Mouse (Mus musculus) embryo, embryonic 10.5 days (tissue): Measurements from ENCODE around the gene Sesn3.
"Not testable (repeated sequence)": the region's sequence is repeated elsewhere in the genome, so short reads cannot be mapped to it uniquely, and the experiment has no call there.

Experiments used
- DNase-seq: peaks from one replicate; pipeline ENCODE4 v3.0.0-alpha.2; 2015; ENCODE audit warnings: low spot score

The Sesn3 gene

DNA sequence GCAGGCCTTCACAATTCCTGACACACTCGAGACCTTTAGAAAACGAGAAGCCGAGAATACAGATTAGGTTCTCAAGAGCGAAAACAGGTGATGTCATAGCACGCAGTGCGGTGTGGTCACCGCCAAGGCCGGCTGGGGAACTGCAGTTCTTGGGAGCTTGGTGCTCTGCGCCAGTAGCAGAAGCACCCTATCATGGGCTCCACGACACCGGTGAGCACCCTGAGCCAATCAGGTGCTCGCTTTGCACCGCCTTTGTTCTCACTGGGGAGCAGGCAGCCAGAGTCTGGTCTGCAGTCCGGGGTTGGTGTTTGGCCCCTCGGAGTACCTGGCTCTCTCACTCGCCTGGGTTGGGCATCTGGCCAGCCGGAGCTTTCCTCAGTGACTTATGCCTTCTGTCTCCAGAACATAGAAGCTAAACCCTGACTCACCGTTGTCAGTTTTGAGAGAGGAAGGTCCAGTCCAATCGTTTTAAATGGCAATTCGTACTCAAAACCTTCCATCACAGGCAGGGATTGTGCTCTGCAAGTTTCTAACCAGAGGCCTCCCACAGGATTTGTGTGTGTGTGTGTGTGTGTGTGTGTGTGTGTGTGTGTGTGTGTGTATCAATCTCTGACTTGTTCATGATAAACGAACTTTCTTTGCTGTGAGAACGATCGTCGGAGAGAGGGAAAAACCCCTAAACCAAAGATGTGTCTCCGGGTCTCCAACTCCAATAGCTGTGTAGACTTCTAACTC, at the start of gene Sesn3:
Gene Sesn3, plus strand, starts transcription at position 82 of the 735 bp plus-strand sequence.
- DNase-seq = peak; percentile 83

DNA sequence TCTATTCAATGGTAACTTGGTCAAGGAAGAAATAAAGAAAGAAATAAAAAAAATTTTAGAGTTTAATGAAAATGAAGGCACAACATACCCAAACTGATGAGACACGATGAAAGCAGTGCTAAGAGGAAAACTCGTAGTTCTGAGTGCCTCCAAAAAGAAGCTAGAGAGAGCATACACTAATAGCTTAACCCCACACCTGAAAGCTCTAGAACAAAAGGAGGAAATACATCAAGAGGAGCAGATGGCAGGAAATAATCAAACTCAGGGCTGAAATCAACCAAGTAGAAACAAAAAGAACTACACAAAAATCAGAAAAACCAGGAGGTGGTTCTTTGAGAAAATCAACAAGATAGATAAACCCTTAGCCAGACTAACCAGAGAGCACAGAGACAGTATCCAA, 47.8 kb upstream of the Sesn3 start:
- DNase-seq = not testable (repeated sequence)

DNA sequence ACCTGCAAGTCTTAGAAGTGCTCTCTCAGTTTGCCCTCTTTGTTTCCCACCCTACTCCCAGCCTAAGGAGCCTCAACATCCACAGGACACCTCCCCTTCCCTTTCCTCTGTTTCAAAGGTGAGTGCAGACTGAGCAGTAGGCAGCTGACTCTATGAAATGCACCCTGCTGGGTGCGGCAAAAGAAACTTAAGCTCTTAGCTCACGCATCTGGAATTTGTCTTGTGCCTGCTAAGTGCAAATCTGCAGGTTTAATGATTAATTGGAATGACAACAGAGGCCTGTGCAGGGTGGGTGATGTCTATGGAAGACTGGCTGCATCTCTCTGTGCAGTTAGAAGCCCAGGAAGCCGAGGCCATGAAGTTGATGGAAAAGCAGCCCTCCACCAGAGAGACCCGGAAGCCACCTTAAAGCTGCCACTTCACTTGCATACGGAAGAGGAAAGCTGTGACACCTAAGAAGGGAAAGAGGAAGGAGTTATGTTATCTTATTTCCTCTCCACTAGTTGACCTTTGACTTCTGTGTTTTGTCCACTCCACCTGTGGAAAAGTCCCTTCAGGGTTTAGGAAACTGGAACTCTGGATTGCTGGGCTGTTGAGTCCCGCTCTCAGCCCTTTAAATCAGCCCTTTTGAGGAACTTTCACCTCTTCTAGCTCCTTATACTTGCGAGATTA, 41.0 kb upstream of the Sesn3 start:
- DNase-seq = peak; percentile 45

DNA sequence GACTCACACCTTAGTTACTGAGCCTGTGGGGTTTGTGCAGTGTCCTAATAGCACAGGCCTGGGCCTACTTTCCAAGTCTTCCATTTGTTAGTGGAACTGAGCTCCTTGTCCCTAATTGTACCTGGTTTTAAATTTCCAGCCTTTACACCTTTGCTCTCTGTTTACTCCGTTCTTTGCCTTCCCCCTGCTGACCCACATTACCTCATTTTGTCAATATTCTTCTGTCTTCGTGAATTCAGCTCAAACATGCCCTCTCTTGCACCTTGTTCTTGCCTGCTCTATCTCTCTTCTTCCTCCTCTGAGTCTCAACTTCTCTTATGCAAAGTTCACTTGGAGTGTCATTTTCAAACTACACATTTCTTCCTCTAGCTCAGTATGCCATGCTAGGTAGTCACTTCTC, 39.6 kb upstream of the Sesn3 start:
- no peak for DNase-seq

- DNase-seq = not testable (repeated sequence)
These were observed 33.9 kb upstream of the Sesn3 start for GRCm38 (mm10) chr9:14241003-14241402.

GRCm38 (mm10) chr9:14242308-14242707, 32.6 kb upstream of the Sesn3 start:
- no peak for DNase-seq

DNA sequence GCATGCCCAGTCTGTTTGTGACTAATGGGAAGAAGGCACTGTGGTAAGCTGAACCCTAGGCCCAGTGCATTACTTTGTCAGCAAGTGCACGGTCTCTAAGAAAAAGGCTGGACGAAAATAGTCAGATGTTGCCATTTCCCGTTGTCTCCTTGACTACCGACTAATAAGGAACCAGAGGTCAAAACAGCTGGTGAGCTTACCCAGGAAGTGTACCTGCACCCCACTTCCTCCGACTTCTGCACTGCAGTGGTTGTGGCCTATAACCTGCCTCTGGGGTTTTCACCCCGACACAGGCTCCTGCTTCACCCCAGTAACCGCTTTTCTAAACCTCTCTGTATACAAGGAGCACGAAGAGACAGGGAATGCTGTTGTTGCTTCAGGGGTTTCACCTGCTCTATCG, 30.3 kb upstream of the Sesn3 start:
- DNase-seq = peak; percentile 21

GRCm38 (mm10) chr9:14245013-14245586, 29.8 kb upstream of the Sesn3 start:
- no peak for DNase-seq

DNA sequence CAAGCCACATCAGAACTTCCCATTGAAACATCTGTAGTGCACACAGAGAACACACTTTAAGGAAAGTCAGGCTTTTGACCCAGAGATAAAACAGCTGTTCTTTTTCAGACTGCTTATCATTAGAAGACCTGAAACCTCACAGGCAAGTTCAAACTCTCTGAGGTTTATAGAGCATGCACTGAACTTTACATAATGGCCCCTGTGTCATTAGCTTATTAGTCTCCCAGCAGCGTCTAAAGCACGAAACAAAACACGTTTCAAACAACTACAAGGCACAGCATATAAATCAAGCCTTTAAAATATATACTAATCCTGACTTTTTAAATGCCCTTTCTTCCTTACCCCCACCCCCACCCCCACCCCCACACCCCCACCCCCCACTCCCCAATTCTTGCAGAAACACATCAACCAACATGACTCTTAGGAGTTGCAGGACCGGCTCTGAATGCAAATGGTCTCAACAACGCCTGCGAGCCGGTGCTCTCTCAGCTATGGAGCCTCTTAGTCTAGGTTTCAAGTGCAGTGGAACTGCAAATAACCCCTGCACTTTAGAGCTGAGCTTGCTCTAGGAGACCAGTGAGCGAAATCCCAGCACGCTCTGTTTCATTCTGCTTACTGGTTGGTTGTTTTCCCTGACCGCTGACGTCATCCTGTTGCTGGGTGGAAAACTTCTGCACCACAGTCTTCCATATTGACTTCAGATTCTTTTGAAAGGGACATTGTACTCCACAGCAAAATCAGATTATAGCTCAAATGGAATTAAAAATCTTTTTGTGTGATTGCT, 28.7 kb upstream of the Sesn3 start:
- DNase-seq = peak; percentile 80

- peak; percentile 13 for DNase-seq
These were observed 27.2 kb upstream of the Sesn3 start for GRCm38 (mm10) chr9:14247480-14248208.

GRCm38 (mm10) chr9:14248209-14248596, 26.7 kb upstream of the Sesn3 start:
- DNase-seq = no peak

GRCm38 (mm10) chr9:14261150-14261549, 13.7 kb upstream of the Sesn3 start:
- DNase-seq = no peak

- no peak for DNase-seq
These were observed 12.3 kb upstream of the Sesn3 start for GRCm38 (mm10) chr9:14262568-14262972.

- no peak for DNase-seq
These were observed 8.4 kb upstream of the Sesn3 start for GRCm38 (mm10) chr9:14266470-14266869.

- no peak for DNase-seq
These were observed 6.3 kb upstream of the Sesn3 start for GRCm38 (mm10) chr9:14268578-14268977.

GRCm38 (mm10) chr9:14272921-14273320, 1.9 kb upstream of the Sesn3 start:
- DNase-seq = no peak

DNA sequence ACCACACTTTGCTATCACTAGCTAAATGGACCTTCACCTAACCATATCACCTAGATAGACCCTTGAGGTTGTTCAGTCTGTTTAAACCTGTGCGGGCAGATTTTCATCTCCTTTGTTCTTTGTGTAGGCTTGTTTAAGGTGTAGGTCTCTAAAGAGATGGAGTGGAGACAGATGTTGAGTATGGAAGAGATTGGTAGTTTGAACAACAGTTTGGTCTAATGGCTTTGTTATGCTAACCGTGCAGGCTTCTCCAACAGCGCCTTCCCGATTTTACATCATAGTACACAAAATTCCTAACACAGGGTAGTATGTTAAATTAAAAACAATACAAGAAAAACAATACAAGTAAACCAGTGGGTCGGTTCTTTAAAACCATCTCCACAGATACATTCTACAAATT, 281 bp upstream of the Sesn3 start:
- peak; percentile 5 for DNase-seq

DNA sequence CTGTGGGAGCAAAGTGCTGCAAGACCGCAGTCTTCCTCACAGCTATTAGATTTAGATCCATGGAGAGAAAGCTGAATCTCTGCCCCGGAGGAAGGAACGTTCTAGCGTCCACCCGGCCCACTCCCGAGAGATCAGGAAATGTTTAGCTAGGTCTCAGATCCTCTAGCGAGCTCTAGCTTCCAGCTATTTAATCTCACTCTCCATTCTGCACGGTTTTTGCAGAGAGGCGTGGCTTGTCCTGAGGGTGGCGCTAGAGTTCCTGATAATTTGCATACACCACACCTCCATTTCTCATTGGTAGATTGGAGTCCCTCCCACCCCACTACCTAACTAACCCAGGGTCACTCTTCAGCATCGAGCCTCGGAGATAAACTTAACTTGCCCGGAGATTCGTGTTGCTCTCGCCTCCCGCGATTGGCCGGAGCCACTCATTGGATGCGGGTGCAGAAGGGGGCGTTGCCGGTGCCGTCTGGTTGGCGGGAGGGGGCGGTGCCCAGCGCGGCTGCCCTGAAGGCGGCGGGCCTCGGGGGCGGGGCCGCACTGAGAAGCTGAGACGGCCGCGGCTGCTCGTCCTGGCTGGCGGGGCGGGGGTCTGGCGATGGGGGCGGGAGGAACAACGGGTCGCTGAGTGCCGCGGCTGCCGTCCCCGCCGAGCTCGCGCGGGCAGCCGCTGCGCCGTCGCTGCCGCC, 1.1 kb downstream of the Sesn3 start:
- DNase-seq = peak; percentile 99

DNA sequence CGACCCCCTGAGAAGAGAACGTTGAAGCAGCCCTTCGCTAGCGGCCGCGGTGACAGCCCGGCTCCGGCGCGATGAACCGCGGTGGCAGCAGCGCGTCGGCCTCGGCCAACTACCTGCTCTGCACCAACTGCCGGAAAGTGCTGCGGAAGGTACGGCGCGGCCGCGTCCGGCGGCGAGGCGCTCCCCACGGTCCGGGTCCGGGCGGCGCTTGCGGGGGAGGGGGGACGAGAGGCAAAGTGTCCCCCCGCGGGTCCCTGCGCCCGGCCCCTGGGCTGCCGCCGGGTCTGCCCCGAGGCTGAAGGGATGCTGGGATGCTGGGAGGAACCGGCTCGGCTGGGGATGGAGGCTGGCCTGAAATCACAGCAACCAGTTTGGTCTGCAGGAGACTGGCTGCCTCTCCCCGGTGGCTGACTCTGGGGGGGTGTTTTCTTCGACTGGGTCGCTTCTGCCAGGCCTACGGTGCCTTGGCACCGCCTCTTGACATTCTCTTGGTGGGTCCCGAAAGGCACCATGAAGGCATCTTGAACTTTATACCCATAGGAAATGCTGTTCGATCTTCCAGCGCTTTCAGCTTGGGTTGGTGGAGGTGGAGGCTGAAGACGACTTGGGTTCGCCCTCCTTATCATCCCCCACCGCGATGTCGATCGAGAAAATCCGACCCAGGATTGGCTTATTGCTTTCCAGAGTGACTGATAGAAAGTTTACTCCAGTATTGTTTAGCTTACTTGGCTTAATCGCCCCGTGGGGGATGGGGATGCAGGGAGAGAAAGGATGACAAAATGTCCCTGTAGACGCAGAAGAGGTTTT, 1.8 kb downstream of the Sesn3 start:
- peak; percentile 70 for DNase-seq

DNA sequence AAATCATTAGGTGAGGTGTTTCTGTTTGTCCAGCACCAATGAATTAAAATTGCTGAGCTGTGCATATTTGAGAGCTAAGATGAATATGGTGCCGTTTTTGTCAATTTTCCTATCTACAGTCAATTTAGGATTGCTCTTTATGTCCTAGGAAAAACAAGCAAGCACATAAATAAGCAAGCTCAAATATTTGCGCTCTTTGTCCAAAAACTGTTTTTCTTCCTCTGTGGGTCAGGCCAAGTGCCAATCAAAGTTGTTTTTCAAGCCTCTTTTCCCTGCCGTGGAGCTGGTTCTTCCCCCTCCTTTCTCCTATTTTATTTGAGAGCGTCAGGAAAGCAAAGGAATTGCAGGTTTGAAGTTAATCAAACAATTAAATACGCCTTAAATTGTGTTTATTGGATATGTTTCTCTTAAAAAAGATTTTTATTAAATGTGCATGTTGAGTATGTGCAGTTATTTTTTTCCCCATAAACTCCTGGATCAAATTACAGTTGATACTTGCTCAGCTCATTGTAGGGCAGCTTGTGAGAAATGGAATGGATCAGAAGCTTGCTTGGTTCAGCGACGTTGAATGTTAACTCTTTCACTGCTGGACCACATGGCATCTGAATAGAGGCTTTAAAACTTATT, 2.6 kb downstream of the Sesn3 start:
- peak; percentile 79 for DNase-seq
